Mouse (Mus musculus): Measurements from ENCODE around the gene Acot11.

Acot11 gene

DNA sequence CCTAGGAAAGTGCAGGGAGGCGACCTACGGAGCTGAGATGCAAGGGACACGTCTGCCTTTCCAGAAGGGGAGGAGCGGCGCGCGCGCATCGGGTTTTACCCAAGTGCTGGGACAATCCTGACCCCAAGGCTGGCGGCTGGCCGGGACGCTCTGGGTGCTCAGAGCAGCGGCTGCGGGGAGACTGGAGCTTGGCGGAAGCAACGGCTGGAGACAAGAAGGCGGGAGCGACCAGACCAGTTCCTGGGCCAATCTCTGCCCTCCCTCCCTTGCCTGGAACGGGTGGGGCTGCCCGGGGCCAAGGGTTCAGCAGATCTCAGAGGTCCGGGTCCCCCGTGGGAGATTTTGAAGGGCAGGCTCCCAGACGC lies at the start of gene Acot11:
Acot11 (minus strand) TSS at position 89 of the 365 bp plus-strand sequence.
- no peak for DNase-seq (ENCODE audit: low read depth, low spot score)

DNA sequence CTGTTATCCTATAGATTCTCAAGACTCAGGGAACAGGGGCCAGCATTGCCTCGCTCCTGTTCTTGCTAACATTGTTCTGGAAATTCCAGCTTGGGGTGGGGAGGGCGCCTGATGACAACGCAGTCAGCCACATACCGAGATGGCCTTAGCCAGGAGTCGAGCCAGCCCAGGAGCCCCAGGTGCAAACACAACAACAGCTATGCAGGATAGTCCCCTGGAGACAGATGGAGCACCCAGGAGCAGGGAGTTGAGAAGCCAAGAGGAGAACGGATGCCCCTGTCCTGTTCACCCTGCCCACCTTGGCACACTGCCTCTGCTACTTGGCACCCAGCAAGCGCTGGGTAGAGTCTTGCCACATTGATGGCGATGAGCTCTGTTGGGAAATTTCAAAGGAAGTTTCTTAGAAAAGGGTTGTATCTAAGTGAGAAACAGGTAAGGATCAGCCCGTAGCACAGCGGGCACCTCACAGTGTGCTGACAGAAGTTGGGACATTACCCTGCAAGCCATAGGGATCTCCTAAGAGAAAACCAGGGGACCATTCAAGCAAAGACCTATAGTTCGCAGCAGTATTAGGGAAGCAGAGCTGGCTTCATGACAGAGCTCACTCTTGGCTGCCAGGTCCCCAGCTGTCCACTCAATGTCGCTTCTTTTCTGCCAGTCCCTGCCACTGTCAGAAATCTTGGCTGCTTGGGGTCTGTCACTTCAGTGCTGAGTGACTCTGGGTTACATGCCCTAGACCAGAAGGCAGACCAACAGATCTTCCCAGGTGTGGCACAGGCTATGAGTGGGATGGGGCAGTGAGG lies 43.7 kb upstream of the Acot11 start:
- DNase-seq (ENCODE audit: low read depth, low spot score) = no peak

- DNase-seq (ENCODE audit: low read depth, low spot score) = peak; percentile 95
Observed at GRCm38 (mm10) chr4:106847591-106848289, 42.9 kb upstream of the Acot11 start.

DNA sequence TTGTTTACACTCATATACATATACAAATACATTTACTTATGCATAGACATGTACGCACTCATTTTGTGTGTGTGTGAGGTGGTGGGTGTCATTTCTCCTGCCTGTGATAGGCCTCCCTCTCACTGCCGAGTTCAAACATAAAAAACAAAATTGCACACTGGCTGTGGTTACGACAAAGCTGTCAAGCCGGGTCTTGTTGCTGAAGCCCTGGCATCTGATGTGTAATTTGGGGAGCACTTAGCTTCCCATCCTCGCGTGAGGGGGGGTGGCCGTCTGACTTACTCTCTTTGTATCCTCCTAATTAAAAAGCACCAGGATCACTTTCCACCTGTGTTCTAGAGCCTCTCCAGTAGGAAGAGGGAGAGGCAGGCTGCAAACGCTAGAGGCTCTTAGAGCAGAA lies 37.8 kb upstream of the Acot11 start:
- no peak for DNase-seq (ENCODE audit: low read depth, low spot score)

GRCm38 (mm10) chr4:106841856-106842255 lies 37.1 kb upstream of the Acot11 start:
- DNase-seq (ENCODE audit: low read depth, low spot score) = no peak

- no peak for DNase-seq (ENCODE audit: low read depth, low spot score)
Observed at GRCm38 (mm10) chr4:106841303-106841702, 36.5 kb upstream of the Acot11 start.

GRCm38 (mm10) chr4:106840651-106841145 lies 35.9 kb upstream of the Acot11 start:
- DNase-seq (ENCODE audit: low read depth, low spot score) = no peak

GRCm38 (mm10) chr4:106839964-106840611 lies 35.3 kb upstream of the Acot11 start:
- DNase-seq (ENCODE audit: low read depth, low spot score) = peak; percentile 82

DNA sequence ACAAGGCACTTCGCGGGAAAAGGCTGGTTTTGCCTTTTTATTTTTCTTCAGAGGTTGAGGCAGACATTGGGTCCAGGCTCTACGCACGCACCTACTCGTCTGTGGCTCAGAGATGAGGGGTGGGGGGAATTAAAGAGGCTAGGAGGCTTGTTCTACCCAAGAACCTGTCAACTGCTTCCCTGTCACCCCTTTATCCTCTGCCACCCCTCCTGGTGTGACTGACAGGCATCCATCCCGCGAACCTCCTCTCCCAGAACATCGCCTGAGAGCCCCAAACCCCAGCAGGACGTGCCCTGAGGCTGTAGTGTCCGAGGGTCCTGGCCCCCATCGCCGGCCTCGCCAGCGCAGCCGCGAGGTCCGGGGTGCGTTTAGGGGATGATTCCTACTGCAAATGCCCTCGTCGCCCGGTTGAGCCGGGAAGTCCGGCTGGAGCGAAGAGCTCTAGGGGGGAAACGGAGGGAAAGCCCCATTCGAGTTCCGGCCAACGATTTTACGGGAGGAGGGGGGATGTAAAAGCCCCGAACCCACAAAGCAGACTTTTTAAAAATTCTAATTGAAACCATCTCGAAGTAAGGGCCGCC lies 34.5 kb upstream of the Acot11 start:
- DNase-seq (ENCODE audit: low read depth, low spot score) = peak; percentile 70

GRCm38 (mm10) chr4:106838548-106839253 lies 33.9 kb upstream of the Acot11 start:
- peak; percentile 82 for DNase-seq (ENCODE audit: low read depth, low spot score)

GRCm38 (mm10) chr4:106837964-106838363 lies 33.2 kb upstream of the Acot11 start:
- no peak for DNase-seq (ENCODE audit: low read depth, low spot score)

- no peak for DNase-seq (ENCODE audit: low read depth, low spot score)
Observed at GRCm38 (mm10) chr4:106837425-106837824, 32.6 kb upstream of the Acot11 start.

DNA sequence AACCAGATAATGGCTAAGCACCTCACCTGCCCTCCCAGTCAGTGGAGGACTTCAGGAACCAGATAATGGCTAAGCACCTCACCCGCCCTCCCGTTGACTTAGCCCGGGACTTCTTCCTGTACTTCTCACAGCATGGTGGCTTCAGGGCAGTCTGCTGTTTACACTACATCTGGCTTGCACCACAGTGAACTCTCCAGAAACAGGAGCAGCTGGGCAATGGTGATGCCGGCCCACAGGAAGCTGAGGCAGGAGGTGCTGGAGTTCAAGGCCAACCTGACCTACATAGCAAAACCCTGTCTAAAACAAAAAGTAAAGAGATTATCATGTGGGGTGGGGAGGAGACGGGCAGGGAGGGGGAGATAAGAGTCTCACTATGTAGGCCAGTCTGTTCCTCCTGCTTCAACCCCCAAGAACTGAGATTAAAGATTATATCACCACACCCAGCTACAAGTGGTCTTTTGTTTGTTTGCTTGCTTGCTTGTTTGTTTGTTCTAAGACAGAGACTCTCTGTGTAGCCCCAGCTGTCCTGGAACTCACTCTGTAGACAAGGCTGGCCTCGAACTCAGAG lies 25.8 kb upstream of the Acot11 start:
- no peak for DNase-seq (ENCODE audit: low read depth, low spot score)

DNA sequence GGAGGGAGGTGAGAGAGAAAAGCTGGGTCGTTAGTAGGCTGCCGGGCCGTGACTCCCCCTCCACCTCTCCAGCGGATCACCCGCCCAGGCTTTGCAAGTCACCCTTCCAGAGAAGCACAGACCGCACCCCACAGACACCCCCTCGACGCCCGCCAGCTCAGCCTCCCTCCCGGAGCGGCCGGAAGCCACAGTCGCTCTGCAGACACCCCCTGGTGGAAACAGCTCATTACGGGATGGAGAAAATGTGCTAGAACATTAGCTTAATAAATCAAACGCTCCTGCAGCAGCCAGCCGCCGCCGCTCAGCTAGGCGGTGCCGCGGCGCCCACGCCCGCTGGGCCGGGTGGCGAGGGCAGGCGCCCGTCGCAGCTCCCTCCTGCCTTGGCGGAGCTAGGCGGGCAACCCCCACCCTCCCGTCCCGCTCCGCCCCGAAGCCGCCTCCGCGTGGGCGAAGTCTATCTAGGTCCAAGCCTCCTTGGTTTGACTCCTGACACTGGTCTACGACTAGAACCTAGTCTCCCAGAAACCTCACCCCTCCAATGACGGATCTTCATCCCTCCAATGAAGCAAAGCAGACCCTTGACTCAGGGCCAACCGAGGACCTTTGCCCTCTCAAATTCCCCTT lies 23.1 kb upstream of the Acot11 start:
- DNase-seq (ENCODE audit: low read depth, low spot score) = peak; percentile 67

- DNase-seq (ENCODE audit: low read depth, low spot score) = no peak
Observed at GRCm38 (mm10) chr4:106825229-106825628, 20.4 kb upstream of the Acot11 start.

DNA sequence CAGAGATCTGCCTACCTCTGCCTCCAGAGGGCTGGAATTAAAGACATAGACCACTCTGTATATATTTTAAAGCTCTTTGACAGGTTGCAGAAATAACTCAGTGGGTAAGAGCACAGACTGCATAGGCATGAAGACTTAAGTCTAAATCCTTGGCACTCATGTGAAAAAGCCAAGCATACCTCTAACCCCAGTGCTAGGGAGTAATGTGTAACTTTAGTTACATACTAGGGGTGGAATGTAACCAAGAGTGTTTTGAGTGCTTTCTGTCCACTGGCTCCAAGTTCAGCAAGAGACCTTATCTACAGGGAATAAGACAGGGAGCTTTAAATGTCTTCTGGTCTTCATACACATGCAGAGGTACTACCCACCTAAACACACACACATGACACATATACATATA lies 14.6 kb upstream of the Acot11 start:
- DNase-seq (ENCODE audit: low read depth, low spot score) = no peak

DNA sequence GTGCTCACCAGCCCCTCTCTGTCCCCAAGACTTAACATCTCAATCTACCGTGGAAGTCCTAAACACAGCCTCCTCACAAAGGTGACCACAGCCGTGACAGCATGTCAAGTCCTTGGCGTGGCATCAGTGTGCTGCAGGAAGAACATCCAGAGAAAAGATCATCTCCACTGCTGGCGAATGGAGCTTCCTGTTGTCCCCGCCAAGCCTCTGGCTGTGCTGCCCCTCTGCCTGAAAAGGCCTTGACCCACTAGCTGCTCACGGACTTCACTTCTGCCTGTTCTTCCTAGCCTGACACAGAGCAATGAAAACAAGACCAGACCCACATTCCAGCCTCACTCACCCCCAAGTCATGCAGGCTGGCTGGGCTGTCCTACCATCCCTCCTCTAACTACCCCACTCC lies 13.5 kb upstream of the Acot11 start:
- DNase-seq (ENCODE audit: low read depth, low spot score) = no peak

DNA sequence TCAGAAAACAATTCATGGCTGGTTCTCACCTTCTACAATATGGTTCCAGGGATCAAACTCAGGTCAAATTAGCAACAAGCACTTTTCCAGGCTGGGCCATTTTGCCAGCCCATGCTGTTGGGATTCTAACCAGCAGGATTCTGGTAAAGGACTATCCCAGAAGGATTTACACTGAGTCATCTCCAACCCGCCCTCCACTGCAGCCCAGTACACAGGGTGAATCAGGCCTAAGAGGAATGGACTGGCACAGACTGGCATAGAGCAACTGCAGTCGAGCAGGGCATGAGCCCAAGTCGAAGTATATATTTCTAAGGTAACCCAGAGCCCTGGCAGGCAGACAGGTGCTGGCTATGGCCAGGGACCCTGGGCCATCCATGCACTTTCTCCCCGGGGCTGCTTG lies 12.2 kb upstream of the Acot11 start:
- DNase-seq (ENCODE audit: low read depth, low spot score) = peak; percentile 58

DNA sequence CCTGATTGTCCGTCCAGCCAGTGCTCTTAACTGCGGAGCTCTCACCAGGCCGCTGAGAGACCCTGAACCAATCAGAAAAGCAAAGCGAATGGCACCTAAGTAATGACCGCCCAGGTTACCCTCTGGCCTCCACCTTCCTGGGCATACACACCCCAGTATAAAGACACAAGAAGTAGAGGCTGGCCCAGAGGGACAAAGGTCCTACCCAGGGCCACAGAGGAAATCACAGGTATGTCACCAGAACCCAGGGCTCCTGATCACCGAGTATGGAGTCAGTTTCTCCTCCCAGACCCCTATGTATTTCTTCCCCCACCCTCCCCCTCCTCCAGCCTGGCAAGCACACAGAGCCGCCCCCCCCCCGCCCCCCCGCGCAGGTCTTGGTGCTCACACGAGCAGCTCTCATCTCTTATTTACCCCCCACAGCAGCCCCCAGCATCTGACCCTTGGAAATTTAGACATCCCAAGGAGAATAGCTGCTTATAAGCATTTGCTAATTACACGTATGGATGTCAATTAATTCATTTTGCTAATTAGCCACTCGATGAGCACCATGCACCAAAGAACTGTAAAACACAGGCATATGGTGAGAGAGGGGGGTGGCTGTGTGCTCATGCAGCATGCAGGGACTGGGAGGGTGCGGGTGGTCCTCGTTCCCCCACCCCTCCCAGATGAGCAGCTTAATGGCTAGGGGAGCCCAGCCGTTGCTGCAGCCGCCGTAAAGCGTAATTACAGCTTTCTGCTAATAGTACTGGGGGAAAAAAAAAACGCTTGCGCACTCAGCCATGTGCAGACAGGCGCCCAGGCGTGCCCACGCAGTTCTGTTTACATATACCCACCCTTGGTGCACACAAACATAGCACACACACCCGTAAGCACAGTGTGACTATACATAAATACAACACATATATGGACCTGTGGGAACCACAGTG lies 10.9 kb upstream of the Acot11 start:
- no peak for DNase-seq (ENCODE audit: low read depth, low spot score)

DNA sequence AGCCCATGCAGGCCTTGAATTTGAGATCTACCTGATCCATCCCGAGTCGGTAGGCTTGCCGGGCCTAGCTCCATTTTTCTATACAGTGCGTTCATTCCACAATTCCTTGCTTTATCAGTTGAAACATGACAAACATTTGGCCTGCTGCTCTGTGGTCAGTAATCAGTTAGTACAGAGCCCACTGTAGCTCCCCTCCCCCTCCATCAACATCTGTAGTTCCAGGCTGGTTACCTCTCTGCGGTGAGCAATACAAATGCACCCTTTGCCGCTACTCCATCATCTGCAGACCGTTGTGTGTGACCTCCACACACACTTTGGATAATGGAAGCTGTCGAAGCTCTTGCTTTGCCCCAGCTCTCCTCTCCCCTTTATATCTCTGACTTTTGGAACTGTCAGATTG lies 6.4 kb upstream of the Acot11 start:
- DNase-seq (ENCODE audit: low read depth, low spot score) = no peak

Measured in 3T3-L1 (cell line).